Mouse (Mus musculus) layer of hippocampus, postnatal 10 days (tissue): ENCODE measurements at regions not wholly inside any gene's neighbourhood (a gene's known extent, or its start where the extent isn't known, plus 50 kb on each side); places are given as distances from the start of the nearest gene placed in this dataset.

Experiments
- DNase-seq, 2 experiments: peaks; one replicate each; pipeline ENCODE4 v3.0.0; 2021; ENCODE audit warnings: low spot score in 2 of 2
- microRNA-seq, 2 experiments: library from miRNA; unstranded; fragments of <30 nt; microRNA quantifications; one replicate each; pipeline ENCODE4 v1.2.0; 2021

DNA sequence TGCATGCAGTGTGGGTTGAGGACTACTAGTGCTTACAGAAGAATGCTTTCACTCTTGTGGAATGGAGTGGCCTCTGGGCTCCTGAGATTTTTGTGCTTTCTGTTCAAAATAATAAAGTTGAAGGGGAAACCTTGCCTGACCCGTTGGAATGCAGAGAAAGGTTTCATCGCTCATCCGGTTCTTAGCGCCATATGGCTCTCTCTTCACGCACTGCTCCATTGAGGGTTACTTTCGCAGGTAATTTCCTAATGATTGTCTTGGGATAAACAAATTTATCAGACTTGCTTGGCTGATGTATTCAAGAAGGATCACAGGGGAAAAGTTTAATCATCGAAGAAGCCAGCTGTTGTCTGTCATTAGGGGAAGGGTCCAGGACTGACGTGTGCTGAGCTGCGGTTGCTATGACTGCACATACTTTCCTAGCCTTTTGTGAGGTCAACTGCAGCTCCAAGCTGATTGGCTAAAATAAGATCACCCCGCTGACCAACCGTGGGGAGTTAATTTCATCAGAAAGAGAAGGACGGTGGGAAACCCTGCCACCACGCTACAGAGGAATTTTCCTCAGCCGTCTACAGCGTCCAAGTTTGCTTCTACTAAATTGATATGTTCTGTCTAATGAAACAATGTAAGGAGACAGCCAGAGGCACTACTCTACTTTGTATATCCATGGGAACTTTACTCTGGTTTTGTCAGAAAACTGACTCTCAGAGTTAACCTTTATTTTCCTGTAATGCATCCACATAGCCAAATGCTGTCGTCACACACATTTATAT is 210.9 kb downstream of the Sox2 start:
- no peak for DNase-seq

- peak; percentile 15 to 20 for DNase-seq
Observed at GRCm38 (mm10) chr3:34868698-34869409, 218.6 kb downstream of the Sox2 start.

DNA sequence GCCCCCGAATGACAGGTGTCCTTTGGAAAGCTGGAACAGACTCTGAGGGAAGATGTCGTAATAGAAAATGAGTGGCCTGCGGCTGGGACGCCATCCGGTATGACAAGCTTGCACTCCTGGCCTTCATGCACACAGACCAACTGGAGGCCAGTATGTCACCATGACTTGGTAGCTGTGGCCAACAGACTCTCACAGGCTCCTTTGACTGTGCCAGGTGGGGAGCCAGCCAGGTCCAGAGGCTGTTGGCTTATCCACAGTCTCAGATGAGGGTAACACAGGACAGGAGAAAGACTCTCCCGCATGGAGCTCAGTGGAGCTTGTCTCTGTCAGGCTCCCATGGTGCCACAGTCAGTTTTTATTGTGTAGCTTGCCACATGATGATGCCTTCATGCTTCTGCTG is 219.7 kb downstream of the Sox2 start:
- DNase-seq, result no peak

DNA sequence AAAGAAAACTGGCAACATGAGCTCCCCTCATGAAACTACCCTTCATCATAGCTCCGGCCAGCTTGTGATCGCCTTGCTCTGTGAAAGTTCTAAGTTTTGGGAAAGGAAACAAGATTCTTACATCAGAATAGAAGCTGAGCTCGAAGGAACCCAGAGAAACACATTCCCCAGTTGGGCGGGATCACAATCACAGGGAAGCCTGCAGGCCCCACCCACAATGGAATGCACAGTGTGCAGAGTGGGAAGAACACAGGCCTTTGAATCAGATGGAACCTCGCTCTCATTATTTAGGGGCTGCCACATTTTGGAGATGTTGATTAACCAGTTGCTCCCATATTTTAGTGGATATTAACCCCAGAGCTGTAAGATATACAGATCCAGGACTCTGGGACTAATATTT is 234.9 kb downstream of the Sox2 start:
- DNase-seq, result no peak

DNA sequence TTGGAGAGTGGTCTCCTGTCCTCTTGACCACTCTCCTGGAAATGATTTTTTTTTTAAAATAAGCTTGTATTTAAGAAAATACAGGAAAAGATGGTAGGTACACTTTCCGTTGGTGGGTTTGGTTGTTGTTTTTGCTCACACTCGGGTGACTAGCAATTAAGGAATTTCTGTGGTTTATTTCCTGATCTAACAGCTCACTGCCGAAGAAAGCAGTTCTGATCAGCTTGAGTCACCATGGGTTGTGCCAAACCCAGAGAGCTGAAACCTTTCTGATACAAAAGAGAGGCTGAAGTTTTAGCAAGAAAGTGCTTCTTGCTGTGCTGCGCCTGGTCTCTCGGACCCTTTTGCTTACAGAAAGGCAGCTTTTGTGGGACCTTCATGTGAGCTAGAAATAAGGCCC is 243.2 kb downstream of the Sox2 start:
- no peak for DNase-seq

GRCm38 (mm10) chr3:34903106-34903505 is 252.9 kb downstream of the Sox2 start:
- no peak for DNase-seq

DNA sequence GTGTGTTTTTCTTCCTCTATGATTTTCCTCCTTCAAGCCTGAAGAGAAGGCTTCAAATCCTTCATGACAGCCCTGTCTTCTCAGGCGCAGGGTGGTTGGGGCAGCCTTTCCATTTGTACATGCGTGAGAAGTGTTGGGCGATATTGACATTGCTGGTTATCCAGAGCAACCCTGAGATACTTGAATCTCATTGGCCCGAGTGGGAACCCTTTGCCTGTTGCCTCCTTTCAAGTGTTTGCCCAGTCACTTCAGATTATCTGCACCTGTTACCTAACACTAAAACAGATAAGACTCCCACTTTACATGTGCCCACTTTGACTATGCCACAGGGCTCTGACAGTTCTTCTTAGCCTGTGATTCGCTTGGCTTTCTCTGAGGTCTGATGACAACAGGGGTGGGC is 258.3 kb downstream of the Sox2 start:
- no peak for DNase-seq

- DNase-seq, result no peak
Observed at GRCm38 (mm10) chr3:34909350-34909749, 259.1 kb downstream of the Sox2 start.

DNA sequence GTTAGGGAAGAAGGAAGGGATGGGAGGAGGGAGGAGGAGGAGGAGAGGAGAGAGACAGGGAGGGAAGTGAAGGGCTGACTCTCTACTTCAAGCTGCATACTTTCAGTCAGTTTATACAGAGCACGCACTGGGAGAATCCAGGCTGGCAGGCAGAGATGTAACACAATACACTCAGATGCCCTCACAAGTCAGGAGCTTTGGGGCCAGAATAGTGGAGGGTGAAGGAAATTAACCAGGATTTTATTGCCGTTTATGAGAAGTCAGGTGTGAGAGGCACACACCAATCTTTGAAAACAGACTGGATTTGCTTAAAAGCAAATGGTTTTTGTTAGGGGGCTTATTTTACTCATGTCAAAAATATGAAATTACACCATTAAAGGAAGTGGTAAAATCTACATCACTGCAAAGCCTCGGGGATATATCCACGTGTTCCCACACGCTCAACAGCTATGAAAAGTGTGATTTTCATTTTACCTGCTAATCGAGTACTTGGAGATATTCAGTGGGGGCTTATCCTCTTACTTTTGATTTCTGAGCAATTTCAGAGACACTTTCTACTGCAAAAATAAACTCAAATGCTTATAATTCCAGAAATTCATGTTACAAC is 268.2 kb downstream of the Sox2 start:
- DNase-seq, result no peak

DNA sequence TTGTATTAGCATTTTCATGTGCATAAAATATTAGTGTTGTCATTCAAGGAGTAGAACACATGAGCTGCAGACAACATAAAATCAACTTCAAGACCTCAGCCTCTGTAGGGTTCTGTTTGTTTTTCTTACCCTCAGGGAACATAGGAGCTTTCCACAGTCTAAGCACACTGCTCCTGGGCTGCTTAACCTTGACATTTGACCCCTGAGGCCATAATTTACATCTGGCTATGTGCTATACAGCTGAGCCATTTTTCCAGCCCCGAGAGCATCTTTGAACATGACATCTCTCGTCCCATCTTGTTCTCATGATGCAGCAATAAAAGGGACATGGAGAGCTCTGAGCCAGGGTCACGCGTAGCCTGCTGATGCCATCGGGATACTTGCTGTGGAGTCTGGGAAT is 270.3 kb downstream of the Sox2 start:
- DNase-seq, result no peak

GRCm38 (mm10) chr3:34949867-34950266 is 299.7 kb downstream of the Sox2 start:
- DNase-seq, result no peak

- no peak for DNase-seq
Observed at GRCm38 (mm10) chr3:34956183-34956582, 306.0 kb downstream of the Sox2 start.

- no peak for DNase-seq
Observed at GRCm38 (mm10) chr3:34959044-34959521, 308.9 kb downstream of the Sox2 start.

- no peak for DNase-seq
Observed at GRCm38 (mm10) chr3:34966442-34966841, 316.2 kb downstream of the Sox2 start.

DNA sequence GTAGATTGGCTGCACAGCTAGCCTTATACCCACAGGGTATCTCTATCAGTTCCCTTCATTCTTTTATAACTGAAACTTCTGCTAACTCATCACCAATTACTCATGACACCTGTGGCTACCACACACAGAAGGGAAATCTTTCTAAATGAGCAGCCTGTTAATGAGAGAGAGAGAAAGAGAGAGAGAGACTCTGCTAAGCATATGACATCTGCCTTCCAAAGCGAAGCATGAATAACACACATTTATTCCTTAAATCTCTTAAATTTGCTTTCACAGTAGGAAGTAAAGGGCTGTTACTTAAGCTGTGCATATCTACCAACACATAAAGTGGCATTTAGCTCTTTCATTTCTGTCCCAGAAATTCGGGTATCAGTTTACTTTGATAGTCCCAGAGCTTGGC is 317.7 kb downstream of the Sox2 start:
- DNase-seq, result no peak

GRCm38 (mm10) chr3:34971536-34971935 is 321.3 kb downstream of the Sox2 start:
- DNase-seq, result no peak

DNA sequence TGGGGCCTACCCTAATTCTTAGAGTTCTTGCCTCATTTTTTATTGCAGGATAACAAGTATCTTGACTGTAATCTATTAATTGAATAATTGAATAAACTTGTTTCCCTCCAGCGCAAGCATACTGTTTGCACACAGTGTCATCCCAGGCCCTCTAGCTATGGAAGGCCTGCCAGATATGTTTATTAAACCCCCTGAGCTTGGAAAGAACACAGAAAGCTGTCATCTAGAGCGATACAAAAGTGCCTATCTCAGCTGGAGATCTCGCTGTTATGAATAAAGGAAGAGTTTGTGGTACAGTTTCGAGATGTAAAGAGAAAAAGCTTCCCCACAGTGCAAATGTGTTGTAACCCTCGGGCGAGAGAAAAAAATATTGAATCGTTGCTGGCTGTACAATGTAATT is 324.2 kb downstream of the Sox2 start:
- no peak for DNase-seq

Small RNA genes lying in the stretch of these regions (microRNA-seq; reads per million reads assigned to microRNA genes)
- gene Mir6378, result 0 reads per million in 2 experiments
